Mouse (Mus musculus): ENCODE measurements around the gene Tmc4.

The Tmc4 gene

GRCm38 (mm10) chr7:3656966-3657365, 20.4 kb downstream of the Tmc4 start:
- in situ Hi-C loops (cut with MboI; ENCODE audit: unreplicated experiment in 2 of 2): no loop called here

DNA sequence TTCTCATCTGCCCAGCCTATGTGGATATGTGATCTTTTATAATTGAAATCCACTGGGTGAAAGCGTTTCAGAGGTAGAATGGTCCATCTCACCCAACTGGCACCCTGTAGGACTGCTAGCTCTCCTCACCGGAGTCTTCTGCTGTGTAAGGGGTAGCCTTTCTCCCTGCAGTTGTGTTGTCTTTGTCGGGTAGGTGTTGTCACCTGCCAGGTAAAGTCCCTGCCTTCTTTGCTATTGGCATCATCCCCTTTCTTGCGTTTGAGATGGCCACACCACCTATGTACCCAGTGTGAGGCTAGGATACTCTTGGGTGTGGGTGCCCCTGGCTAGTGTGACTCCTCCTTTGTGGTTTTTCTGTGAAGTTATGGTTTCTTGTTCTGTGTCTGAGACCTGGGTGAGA, 30.7 kb downstream of the Tmc4 start:
- in situ Hi-C loops (cut with MboI; ENCODE audit: unreplicated experiment in 2 of 2): loop anchor here in 1 of 2 experiments (5.0 kb wide), 1 partner anchor 56 kb away; the partner anchor contains the start of gene Rps9

- in situ Hi-C loops (cut with MboI; ENCODE audit: unreplicated experiment in 2 of 2): loop anchor here in 1 of 2 experiments (5.0 kb wide), 1 partner anchor 56 kb away; the partner anchor contains the start of gene Rps9
Measured at GRCm38 (mm10) chr7:3646188-3646587, 31.2 kb downstream of the Tmc4 start.

GRCm38 (mm10) chr7:3645488-3646025, 31.8 kb downstream of the Tmc4 start:
- in situ Hi-C loops (cut with MboI; ENCODE audit: unreplicated experiment in 2 of 2): loop anchor here in 1 of 2 experiments (5.0 kb wide), 1 partner anchor 57 kb away; the partner anchor contains the start of gene Rps9

DNA sequence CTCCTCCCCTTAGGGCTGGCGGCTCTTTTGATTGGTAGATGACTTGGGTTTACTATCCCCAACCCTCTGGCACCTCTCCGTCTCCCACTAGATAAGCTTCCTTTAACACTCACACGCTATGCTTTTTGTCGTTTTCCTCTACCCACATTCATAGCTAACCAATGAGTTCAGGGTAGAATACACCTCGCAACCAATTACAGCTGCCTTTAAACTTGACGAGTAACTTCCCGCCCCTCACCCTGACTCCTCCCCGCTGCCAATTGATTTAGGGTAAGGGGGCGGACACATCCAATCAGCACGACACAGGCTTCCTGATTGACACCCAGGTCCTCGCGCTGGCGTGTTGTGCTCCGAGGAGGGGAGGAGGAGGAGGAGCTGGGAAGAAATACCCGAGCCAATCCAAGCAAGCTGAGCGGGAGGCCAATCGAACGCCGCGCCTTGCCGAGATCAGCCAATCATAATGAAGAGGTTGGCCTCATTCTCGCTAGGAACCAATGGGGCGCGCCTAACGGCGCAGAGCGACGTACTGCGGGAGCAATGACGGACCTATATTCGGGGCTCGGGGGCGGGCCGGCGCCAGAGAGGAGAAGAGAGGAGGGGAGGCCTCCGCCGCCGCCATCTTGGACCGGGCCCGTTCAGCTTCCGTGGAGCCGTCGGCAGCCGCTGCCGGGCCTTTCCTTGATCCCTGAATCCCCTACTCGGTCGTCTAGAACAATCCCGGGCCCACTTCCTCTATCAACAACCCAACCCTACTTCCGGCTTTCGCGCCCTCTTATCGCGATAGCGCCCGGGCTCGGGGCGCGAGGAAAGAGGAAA, 32.5 kb downstream of the Tmc4 start, which contains the start of gene Cnot3:
Cnot3 (plus strand) TSS at position 597 of the 816 bp plus-strand sequence.
- in situ Hi-C loops (cut with MboI; ENCODE audit: unreplicated experiment in 2 of 2): loop anchor here in 1 of 2 experiments (5.0 kb wide), 1 partner anchor 57 kb away; the partner anchor contains the start of gene Rps9

- in situ Hi-C loops (cut with MboI; ENCODE audit: unreplicated experiment in 2 of 2): no loop called here
Measured at GRCm38 (mm10) chr7:3644348-3644671, 33.0 kb downstream of the Tmc4 start.

- in situ Hi-C loops (cut with MboI; ENCODE audit: unreplicated experiment in 2 of 2): no loop called here
Measured at GRCm38 (mm10) chr7:3643843-3644242, 33.5 kb downstream of the Tmc4 start.

DNA sequence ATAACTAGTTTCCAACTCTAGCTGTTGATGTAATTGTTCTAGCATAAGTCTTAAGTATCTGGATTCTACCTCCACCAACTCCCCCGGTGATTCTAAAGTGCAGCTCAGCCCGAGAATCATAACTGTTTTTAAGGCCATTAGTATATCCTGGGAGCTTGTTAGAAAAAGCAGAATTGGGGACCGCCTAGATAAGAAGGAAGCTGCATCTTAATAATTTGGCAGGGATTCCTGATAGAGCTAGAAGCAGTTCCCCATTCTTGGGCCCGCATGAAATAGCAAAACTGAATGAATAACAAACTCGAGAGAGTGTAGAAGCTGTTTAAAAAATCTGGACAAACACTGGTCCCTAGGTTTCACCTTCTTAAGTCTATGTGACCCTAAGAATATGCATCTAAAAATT, 33.9 kb downstream of the Tmc4 start:
- in situ Hi-C loops (cut with MboI; ENCODE audit: unreplicated experiment in 2 of 2): no loop called here

GRCm38 (mm10) chr7:3630478-3630815, 46.9 kb downstream of the Tmc4 start:
- in situ Hi-C loops (cut with MboI; ENCODE audit: unreplicated experiment in 2 of 2): no loop called here

DNA sequence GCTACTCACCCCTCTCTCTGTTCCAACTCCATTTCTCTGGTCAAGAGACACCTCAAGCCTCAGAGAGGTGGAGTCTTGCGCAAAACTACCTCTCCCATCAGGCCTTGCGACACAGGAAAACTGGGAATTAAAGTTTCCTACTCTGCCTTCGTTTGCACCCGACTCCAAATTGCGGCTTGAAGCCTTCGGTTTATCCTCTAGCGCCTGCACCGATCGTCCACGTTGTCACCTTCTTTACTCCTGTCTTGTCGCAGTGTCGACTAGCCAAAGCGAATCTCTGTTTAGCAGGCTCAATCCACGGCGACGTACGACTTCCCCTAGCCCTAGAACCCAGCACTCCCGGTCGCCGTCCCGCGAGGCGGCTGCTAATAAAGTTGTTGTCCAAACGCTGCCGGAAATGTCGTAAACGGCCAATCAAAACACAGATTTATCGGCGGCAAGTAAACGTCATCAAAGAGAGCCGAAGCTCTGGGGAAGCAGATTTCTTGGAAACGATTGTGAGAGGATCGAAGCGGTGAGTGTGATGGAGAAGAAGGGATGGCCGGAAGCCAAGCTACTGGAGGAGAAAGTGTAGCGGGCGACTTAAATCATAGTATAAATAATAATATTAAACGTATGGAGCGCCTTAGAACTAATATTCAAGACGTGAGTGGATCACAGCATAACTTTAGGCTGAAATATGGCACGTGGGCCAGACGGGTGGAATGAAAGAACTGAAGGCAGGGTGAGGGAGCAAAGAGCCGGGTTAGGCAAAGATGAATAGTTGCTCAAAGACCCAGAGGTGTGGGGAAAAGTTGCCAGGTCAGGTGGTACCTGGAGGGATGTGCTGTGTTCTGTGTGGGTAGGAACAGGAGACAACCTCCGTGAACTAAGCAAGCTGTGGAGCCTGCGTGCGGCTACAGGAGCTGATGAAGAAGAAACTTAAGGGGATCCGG, 47.5 kb downstream of the Tmc4 start, which contains the start of the genes Tfpt and Prpf31:
Tfpt (minus strand) TSS at position 387 of the 935 bp plus-strand sequence.
Prpf31 (plus strand) TSS at position 443 of the 935 bp plus-strand sequence.
- in situ Hi-C loops (cut with MboI; ENCODE audit: unreplicated experiment in 2 of 2): loop anchor here in 1 of 2 experiments (5.0 kb wide), 1 partner anchor 67 kb away; no protein-coding TSS in a partner anchor

DNA sequence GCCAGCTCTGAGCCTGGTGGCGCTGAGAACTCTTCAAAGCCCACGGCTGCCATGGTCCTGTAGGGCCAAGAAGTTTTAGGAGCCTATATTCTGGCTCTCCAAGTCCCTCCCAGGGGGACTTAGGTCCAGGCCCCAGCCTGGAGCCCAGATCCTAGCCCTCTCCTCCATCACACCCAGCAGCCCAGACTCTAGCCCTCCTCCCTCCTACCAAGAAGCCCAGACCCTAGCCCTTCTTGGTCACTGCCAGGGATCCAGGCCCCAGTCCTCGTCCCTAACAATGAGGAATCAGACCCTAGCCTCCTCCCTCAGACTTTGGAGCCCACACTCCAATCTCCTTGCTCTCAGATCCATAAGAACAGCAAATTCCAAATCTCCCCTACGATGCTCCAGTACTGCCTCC, 48.3 kb downstream of the Tmc4 start:
- in situ Hi-C loops (cut with MboI; ENCODE audit: unreplicated experiment in 2 of 2): loop anchor here in 1 of 2 experiments (5.0 kb wide), 1 partner anchor 68 kb away; no protein-coding TSS in a partner anchor

- in situ Hi-C loops (cut with MboI; ENCODE audit: unreplicated experiment in 2 of 2): loop anchor here (5.0 to 10.0 kb wide), 3 partner anchors 520 to 907 kb away; partner anchors contain the start of genes Leng8 (in 2 of the 2), Rdh13 (in 1 of the 2) and Tnni3 (in 1 of the 2)
Measured at GRCm38 (mm10) chr7:3617242-3617995, 59.9 kb downstream of the Tmc4 start, which contains the start of gene Ndufa3. TSS of gene Ndufa3 (plus strand) at chr7:3617373.

DNA sequence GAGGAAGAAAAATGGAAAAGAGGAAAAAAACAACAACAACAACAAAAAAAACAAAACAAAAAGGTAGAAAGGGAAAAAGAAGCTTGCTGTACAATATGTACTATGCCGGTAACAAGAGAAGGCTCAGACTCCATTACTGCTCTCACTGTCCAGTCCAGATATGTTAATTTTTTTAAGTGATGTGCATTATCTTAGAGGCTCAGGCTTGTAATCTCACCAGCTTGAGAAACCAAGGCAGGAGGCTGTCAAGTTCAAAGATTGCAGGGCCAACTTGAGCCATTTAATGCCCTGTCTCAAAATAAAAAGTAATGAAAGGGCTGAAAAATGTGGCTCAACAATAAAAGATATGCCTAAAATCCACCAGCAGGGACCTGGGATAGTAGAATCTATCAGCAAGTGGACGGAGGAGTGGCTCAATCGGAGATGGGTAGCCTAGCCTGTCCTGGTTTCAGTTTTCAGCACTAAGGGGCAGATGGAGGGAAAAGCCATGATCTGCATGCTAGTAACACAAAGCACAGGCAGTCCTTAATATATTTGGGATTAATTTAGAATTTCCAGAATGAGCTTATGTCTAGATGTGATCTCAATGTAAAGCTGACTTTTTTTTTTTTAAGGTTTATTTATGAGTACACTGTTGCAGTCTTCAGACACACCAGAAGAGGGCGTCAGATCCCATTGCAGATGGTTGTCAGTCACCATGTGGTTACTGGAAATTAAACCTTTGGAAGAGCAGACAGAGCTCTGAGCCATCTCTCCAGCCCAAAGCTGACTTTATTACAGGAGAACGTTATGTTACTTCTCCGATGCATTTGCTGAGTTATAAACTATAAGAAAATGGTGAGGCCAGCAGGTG, 60.7 kb downstream of the Tmc4 start:
- in situ Hi-C loops (cut with MboI; ENCODE audit: unreplicated experiment in 2 of 2): loop anchor here (5.0 to 10.0 kb wide), 3 partner anchors 521 to 908 kb away; partner anchors contain the start of genes Leng8 (in 2 of the 2), Rdh13 (in 1 of the 2) and Tnni3 (in 1 of the 2)

DNA sequence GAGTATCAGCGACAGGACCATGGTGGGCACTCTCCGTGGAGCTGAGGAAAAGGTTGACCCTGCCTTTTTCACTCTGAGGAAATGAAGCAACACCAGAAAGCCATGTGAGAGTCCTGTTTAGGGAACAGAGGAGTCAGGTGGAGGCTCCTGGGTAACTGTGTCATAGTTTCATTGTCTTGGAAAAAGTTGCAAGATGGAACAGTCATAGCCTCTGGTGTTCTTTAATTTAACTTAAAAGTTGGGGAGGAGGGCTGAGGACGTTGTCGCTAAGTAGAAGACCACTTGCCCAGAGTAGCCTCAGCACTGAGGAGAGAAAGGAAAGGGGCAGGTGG, 61.3 kb downstream of the Tmc4 start, which contains the start of gene Oscar:
Oscar (minus strand) TSS at position 101 of the 332 bp plus-strand sequence.
- in situ Hi-C loops (cut with MboI; ENCODE audit: unreplicated experiment in 2 of 2): loop anchor here (5.0 to 10.0 kb wide), 3 partner anchors 521 to 909 kb away; partner anchors contain the start of genes Leng8 (in 2 of the 2), Rdh13 (in 1 of the 2) and Tnni3 (in 1 of the 2)

Measured in v-Abl transformed pro-B cells (cell line).